Mouse (Mus musculus): ENCODE results near the gene Gdf3.

- TF ChIP-seq CTCF (IDR thresholded peaks at IDR 0.05; ENCODE audit: borderline replicate concordance, insufficient read depth, low read length) (peak; percentile 79; the same call in 1 of the 2 replicates), POLR2A (IDR thresholded peaks at IDR 0.05; ENCODE audit: low read depth, low read length) (no peak)
Measured at GRCm38 (mm10) chr6:122562463-122562862, 47.4 kb downstream of the Gdf3 start.

All from embryonic fibroblast, embryonic 13.5 days (primary cell).